Mouse (Mus musculus) heart, embryonic 11.5 days (tissue): Measurements from ENCODE around the gene Crbn. TPM values are rescaled to one million over a fixed set of nuclear protein-coding genes. Genes with fewer than 3 reads are reported as not detected.

Experiments used
- ATAC-seq: fragments of 200-750 bp; cut with Nextera tagmentation; replicated peaks from 2 replicates; pipeline ENCODE4 v1.8.0; 2017; ENCODE audit warnings: moderate library complexity; ENCODE audit not compliant: insufficient number of reproducible peaks, low FRiP score, low TSS enrichment
- H3K27ac ChIP-seq: fragments of 300-500 bp; sonication (generic); 2 replicates; pipeline ENCODE4 v1.5.1; 2014; ENCODE audit warnings: mild to moderate bottlenecking, low read depth, low read length
- H3K27me3 ChIP-seq: fragments of 300-500 bp; sonication (generic); 2 replicates; pipeline ENCODE4 v1.6.1; 2014; ENCODE audit warnings: mild to moderate bottlenecking, low read length, mixed read lengths; ENCODE audit not compliant: control insufficient read depth, insufficient read depth
- H3K36me3 ChIP-seq: fragments of 300-500 bp; sonication (generic); 2 replicates; pipeline ENCODE4 v1.6.1; 2014; ENCODE audit warnings: mild to moderate bottlenecking, low read length, moderate library complexity, mixed read lengths; ENCODE audit not compliant: control insufficient read depth, insufficient read depth
- H3K4me1 ChIP-seq: fragments of 300-500 bp; sonication (generic); 2 replicates; pipeline ENCODE4 v1.6.1; 2014; ENCODE audit warnings: low read length; ENCODE audit not compliant: control insufficient read depth, insufficient read depth
- H3K4me2 ChIP-seq: fragments of 300-500 bp; sonication (generic); 2 replicates; pipeline ENCODE4 v1.6.1; 2014; ENCODE audit warnings: mild to moderate bottlenecking, moderate library complexity
- H3K4me3 ChIP-seq: fragments of 300-500 bp; sonication (generic); 2 replicates; pipeline ENCODE4 v1.5.1; 2014; ENCODE audit warnings: low read depth, low read length
- H3K9ac ChIP-seq: fragments of 300-500 bp; sonication (generic); 2 replicates; pipeline ENCODE4 v1.6.1; 2014; ENCODE audit warnings: mild to moderate bottlenecking, low read depth, low read length, moderate library complexity
- H3K9me3 ChIP-seq: fragments of 300-500 bp; sonication (generic); replicated peaks from 2 replicates; pipeline ENCODE4 v1.6.1; 2016; ENCODE audit warnings: low read length; ENCODE audit not compliant: control insufficient read depth
- WGBS: fragments of 180-500 bp; shearing (Covaris S2); extraction: QIAGEN DNeasy Blood & Tissue Kit; methylation state at CpG from one replicate; pipeline ENCODE4 v1.1.7; 2014; ENCODE audit not compliant: insufficient replicate concordance; 5-methylcytosine and 5-hydroxymethylcytosine counted together
- polyA plus RNA-seq: library from polyadenylated mRNA; unstranded; fragments of >200 nt; fragmentation: Nextera tagmentation; extraction: Ambion mirVana; gene quantifications from 2 replicates; pipeline ENCODE4 v1.2.1, GENCODE M21; 2014

Gene Crbn
- polyA plus RNA-seq, 1 experiment from 2014 or later = 31.1 TPM

DNA sequence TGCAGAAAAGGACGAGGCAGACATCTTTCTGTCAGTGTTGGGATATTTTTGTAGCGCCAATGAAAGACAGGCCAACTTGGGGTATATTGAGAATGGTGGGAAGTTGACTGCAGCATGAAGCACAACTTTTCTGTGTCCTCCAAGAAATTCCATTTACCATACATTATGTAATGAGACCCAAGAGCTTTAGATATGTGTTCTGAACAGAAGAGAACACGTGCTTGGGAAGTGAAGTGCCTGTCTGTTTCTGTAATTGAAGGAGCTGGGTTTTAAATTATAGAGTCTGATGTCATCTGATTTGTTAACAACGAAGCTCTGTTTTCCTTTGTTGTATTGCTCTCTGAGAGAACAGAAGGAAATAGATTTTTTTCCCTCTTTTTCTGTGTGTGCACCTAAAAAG, 29.8 kb downstream of the Crbn start:
- WGBS = 50% methylated on average over 4 of the region's 4 CpGs

DNA sequence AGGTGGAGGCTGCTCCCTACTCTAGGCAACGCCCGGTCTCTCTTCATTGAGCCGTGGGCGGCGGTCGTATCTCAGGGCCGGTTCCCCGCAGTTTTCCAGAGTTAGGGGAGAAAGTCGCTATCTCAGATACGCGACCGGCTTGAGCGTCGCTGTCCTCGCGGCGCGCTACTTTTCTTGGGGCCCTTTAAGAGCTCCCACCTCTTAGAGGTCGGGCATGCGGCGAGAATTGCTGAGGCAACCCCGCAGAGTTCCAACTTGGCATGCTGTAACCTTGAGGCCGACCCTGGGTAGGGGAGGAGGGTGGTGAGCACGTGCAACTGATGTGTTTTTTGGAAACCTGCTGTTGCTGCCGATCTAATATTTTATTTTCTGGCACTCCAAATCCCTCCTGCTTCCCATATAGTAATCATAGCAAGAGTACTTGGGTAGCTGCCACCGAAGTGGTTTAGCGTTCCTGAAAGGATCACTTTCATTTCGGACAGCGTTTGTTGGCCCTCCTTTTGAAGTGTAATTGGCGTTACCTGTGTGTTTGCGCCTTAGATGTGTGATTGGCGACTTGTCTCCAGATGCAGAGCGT, 30.5 kb downstream of the Crbn start:
- peak; percentile 68; the same call in 1 of the 2 replicates for ATAC-seq
- peak overlapping the region; percentile 71 for H3K9ac ChIP-seq
- peaks cover 4% of the 10 kb centered on the region; the same call in 1 of the 2 replicates for H3K36me3 ChIP-seq
- 2% methylated on average over 33 of the region's 33 CpGs for WGBS
- H3K27me3 ChIP-seq = no peaks in the 10 kb centered on the region
- no peaks in the 10 kb centered on the region for H3K9me3 ChIP-seq
- peak overlapping the region; percentile 94 for H3K4me2 ChIP-seq
- peak overlapping the region; percentile 71 for H3K4me3 ChIP-seq
- peaks cover 9% of the 10 kb centered on the region for H3K4me1 ChIP-seq
- peak overlapping the region; percentile 36 for H3K27ac ChIP-seq

More for the DNA sequence above, 29.8 kb downstream of the Crbn start:
- Histone ChIP-seq H3K4me1 (peaks cover 9% of the 10 kb centered on the region), H3K36me3 (peaks cover 4% of the 10 kb centered on the region; the same call in 1 of the 2 replicates), H3K9ac (peak overlapping the region; percentile 71), H3K4me3 (peak overlapping the region; percentile 71), H3K4me2 (peak overlapping the region; percentile 94), H3K9me3 (no peaks in the 10 kb centered on the region), H3K27me3 (no peaks in the 10 kb centered on the region), H3K27ac (no peak overlapping the region)
- ATAC-seq = no peak

DNA sequence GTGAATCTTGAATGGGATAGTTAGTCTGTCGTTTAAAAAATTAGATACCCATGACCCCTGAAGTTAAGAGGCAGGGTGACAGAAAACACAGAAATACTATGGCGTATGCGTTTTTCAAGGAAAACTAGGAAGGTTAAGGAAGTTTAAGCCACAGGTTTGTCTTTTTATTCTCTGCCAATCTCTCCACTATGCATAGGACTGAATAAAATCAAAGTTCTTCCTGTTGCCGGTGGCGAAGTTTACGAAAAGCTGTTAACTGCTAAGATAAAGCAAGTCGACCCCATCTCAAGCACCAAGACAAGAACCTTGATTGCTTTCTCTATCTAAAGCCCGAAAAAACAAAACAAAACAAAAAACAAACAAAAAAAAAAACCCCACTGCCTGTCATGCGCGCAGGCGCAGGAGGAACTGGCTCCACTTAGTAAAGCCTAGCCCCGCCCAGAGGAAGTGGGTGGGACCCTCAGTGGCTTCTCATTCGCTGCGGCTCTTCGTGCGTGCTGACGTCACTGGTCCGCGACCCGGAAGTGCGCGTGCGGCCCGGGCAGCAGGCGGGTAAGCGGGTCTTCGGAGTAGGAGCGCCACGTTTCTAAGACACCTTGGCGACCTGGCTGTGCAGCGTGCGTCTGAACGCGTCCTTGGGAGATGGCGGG, 31.1 kb downstream of the Crbn start, which contains the start of gene Trnt1:
Trnt1 (plus strand) TSS at position 481 of the 650 bp plus-strand sequence.
- Histone ChIP-seq H3K9ac (peak within 1 kb of the TSS; percentile 71), H3K4me3 (peak within 1 kb of the TSS; percentile 71), H3K27ac (peak within 1 kb of the TSS; percentile 36), H3K4me1 (peaks cover 9% of the 10 kb centered on the region), H3K27me3 (no peaks in the 10 kb centered on the region), H3K36me3 (peaks cover 4% of the 10 kb centered on the region; the same call in 1 of the 2 replicates), H3K9me3 (no peaks in the 10 kb centered on the region), H3K4me2 (peak within 1 kb of the TSS; percentile 94)
- WGBS = 8% methylated on average over 35 of the region's 35 CpGs
- peak; percentile 99 for ATAC-seq

DNA sequence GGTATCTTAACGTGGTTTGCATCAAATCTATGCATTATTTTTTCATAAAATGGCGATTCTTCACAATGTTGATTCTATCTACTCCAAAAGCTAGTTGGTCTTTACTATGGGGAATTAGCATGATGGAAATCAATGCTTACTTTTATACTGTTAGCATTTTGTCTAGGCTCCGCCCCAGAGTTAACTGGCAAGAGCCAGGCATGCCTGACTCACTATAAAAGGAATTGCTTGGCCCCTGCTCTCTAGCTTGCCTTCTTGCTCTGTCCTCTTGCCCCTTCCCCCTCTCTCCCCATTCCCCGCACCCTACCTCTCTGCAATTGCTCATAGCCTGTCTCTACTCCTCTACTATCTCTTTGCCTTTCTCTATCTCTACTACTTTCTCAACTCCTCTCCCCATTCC, 33.1 kb downstream of the Crbn start:
- Histone ChIP-seq H3K9me3 (no peaks in the 10 kb centered on the region), H3K36me3 (peaks cover 4% of the 10 kb centered on the region; the same call in 1 of the 2 replicates), H3K4me3 (no peak overlapping the region), H3K27ac (no peak overlapping the region), H3K9ac (no peak overlapping the region), H3K4me1 (peaks cover 9% of the 10 kb centered on the region), H3K27me3 (no peaks in the 10 kb centered on the region), H3K4me2 (no peak overlapping the region)
- 72% methylated on average over 4 of the region's 4 CpGs for WGBS
- ATAC-seq = no peak

DNA sequence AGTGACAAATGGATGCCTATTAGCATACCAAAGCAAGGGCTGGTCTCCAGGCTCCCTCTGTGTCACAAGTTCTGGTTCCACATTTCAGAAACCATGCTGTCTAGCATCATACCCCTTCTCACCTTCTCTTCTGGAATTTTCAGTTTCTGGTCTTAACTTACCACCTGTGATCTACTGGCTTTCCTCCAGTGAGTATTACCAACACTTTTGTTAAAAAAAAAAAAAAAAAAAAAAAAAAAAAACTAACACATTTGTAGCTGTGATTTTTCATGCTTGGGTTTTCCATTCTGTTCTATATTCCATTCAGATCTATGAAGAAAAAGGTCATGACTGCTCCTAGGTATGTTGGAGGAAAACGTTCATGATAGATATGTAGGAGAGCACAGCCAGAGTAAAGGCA, 34.0 kb downstream of the Crbn start:
- 59% methylated on average over 1 of the region's 1 CpGs for WGBS

DNA sequence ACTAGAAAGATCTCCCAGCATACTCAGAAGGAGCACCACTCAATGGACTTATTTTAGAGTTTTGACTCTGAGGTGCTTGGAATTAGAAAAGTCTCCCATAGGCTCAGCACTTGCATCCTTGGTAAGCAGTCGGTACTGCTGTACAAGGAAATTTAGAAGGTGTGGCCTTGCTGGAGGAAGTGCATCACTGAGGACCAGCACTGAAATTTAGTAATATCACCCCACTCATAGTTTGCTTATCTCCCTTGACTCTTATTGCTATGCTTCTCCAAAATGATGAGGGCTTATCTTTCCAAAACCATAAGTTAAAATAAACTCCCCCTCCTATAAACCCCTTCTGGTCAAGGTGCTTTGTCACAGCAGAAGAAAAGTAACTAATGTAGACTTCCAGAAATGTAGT, 38.4 kb downstream of the Crbn start:
- 91% methylated on average over 1 of the region's 1 CpGs for WGBS
- Histone ChIP-seq H3K27me3 (no peaks in the 10 kb centered on the region), H3K9me3 (no peaks in the 10 kb centered on the region), H3K9ac (no peak overlapping the region), H3K27ac (no peak overlapping the region), H3K4me1 (no peaks in the 10 kb centered on the region), H3K4me2 (no peak overlapping the region), H3K4me3 (no peak overlapping the region), H3K36me3 (no peaks in the 10 kb centered on the region)
- no peak for ATAC-seq

More for the DNA sequence above, 34.0 kb downstream of the Crbn start:
- ATAC-seq = no peak
- H3K27me3 ChIP-seq = no peaks in the 10 kb centered on the region
- peaks cover 9% of the 10 kb centered on the region for H3K4me1 ChIP-seq
- H3K4me3 ChIP-seq = no peak overlapping the region
- no peak overlapping the region for H3K9ac ChIP-seq
- no peaks in the 10 kb centered on the region for H3K9me3 ChIP-seq
- no peak overlapping the region for H3K27ac ChIP-seq
- no peak overlapping the region for H3K4me2 ChIP-seq
- H3K36me3 ChIP-seq = no peaks in the 10 kb centered on the region

DNA sequence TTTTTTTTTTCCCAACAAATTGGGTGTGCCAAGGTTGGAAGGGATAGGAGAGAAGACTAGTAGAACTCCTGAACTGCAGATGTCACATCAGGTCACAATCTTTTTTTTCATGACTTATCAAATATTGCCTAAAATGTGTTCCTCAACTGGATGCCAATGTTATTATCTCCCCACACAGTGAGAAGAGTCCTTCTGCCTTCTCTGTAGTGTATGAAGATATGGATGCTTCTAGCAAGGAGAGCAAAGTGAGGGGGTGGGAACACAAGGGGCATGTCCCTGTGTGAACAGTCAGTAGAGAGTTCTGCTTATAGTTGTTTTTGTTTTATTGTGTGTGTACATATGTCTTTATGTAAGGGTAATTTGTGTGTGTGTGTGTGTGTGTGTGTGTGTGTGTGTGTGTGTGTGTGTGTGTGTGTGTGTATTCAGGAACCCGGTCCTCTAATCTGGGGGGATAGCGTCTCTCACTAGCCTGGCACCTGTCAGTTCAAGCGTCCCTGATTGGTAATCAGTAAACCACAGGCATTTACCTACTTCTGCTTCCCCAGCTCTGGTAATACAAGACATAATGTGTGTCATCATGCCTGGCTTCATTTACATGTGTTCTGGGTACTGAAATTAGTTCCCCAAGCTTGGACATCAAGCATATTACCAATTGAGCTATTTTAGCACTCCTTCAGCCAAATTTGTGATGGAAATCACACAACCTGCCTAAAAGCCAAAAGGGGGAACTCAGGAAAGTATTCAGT, 39.2 kb downstream of the Crbn start:
- Histone ChIP-seq H3K9ac (no peak overlapping the region), H3K27me3 (no peaks in the 10 kb centered on the region), H3K36me3 (no peaks in the 10 kb centered on the region), H3K4me2 (no peak overlapping the region), H3K27ac (no peak overlapping the region), H3K4me3 (no peak overlapping the region), H3K9me3 (no peaks in the 10 kb centered on the region), H3K4me1 (no peaks in the 10 kb centered on the region)
- WGBS = 76% methylated on average over 3 of the region's 3 CpGs
- ATAC-seq = no peak

DNA sequence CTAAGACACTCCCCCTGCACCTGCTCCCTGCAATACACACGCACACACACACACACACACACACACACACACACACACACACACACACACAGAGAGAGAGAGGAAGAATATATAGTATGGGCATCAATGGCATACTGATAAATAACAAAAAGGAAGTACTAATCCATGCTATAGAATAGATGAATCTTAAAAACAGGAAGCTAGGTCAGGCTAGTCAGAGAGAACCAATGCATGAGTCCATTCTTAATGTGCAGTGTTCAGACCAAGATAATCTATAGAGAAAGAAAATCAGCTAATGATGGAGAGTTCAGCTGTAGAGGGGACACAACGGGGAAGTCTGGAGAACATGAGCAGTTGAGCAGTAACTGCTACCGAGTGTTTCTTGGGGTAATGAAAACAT, 41.6 kb downstream of the Crbn start:
- no peaks in the 10 kb centered on the region for H3K4me1 ChIP-seq
- no peaks in the 10 kb centered on the region for H3K9me3 ChIP-seq
- no peak overlapping the region for H3K27ac ChIP-seq
- H3K36me3 ChIP-seq = no peaks in the 10 kb centered on the region
- no peak overlapping the region for H3K4me2 ChIP-seq
- 78% methylated on average over 3 of the region's 3 CpGs for WGBS
- ATAC-seq = no peak
- no peak overlapping the region for H3K9ac ChIP-seq
- no peak overlapping the region for H3K4me3 ChIP-seq
- no peaks in the 10 kb centered on the region for H3K27me3 ChIP-seq
